Mouse (Mus musculus) heart, postnatal 0 days (tissue): Measurements from ENCODE around the gene Naxe.

Source experiments
- CTCF ChIP-seq: IDR thresholded peaks from 2 replicates; pipeline ENCODE4 v1.5.1; 2016; ENCODE audit warnings: antibody characterized with exemption, control low read depth, low read depth
- EP300 ChIP-seq: IDR thresholded peaks from 2 replicates; pipeline ENCODE4 v1.6.1; 2016; ENCODE audit warnings: antibody characterized with exemption, low read depth

DNA sequence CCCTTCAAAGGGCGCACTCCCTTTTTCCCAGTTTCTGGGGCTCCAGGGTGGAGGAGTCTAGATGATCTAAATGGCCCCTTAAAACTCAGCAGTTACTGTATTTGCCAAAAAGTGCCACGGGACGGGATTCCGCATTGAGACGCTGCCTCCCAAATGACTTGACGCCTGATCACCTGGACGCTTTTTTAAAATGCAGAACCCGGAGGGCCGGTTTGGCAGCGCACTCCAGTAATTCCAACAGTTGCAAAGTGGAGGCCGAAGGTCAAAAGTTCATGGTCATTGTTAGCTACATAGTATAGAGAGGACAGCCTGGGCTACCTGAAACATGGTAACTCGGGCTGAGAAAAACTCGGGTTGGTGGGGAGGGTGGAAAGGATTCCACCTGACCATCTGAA lies 23.9 kb upstream of the Naxe start:
- no peak for TF ChIP-seq EP300
- no peak for TF ChIP-seq CTCF
